ENCODE assay signal across 8 mouse cellular contexts in genomic region chr2:131527061-131527460, GRCm38 (mm10). TPM values are rescaled to one million over a fixed set of nuclear protein-coding genes. Genes with fewer than 3 reads are reported as not detected.
DNase-seq lines count a peak whose midpoint lies in the region; ATAC-seq and TF ChIP-seq lines count a peak whose summit lies in the region.

No protein-coding gene starts in this region.

- H3K36me3 ChIP-seq in intestine, embryonic 14.5 days (ENCODE audit: control insufficient read depth, insufficient read depth, low read length), result no peaks in the 10 kb centered on the region
- H3K36me3 ChIP-seq in intestine, embryonic 15.5 days, result no peaks in the 10 kb centered on the region
- no peaks in the 10 kb centered on the region for H3K36me3 ChIP-seq in liver, adult 2 months (ENCODE audit: control insufficient read depth, insufficient read depth, low read length)

- peak; percentile 54 for TF ChIP-seq CTCF in liver, adult 2 months (IDR thresholded peaks at IDR 0.05; ENCODE audit: low read depth, low read length)

- no peak overlapping the region for H3K4me3 ChIP-seq in intestine, embryonic 14.5 days (ENCODE audit: low read depth, low read length)
- no peak overlapping the region for H3K4me3 ChIP-seq in intestine, embryonic 15.5 days (replicated peaks)
- no peak overlapping the region for H3K4me3 ChIP-seq in liver, adult 2 months (ENCODE audit: insufficient read depth, low read depth, low read length)

- no peaks in the 10 kb centered on the region for H3K4me1 ChIP-seq in intestine, embryonic 14.5 days (replicated peaks; ENCODE audit: control insufficient read depth, insufficient read depth, low read length)
- H3K4me1 ChIP-seq in intestine, embryonic 15.5 days (replicated peaks), result no peaks in the 10 kb centered on the region
- H3K4me1 ChIP-seq in liver, adult 2 months (ENCODE audit: control insufficient read depth, insufficient read depth, low read length), result no peaks in the 10 kb centered on the region

- no peak overlapping the region for H3K27ac ChIP-seq in intestine, embryonic 14.5 days (ENCODE audit: low read depth)
- no peak overlapping the region for H3K27ac ChIP-seq in intestine, embryonic 15.5 days
- H3K27ac ChIP-seq in liver, adult 2 months (replicated peaks; ENCODE audit: insufficient read depth, low read depth, low read length), result no peak overlapping the region

- DNase-seq in intestine, embryonic 14.5 days (ENCODE audit: low spot score), result peak; percentile 58
- peak; percentile 72 for DNase-seq in A20 (ENCODE audit: low read depth, low spot score)
- DNase-seq in T-cell, adult 2 months (ENCODE audit: low spot score), result peak; percentile 34
- DNase-seq in liver, adult 2 months (ENCODE audit: extremely low read depth, low read depth, low spot score), result peak; percentile 25
- DNase-seq in urinary bladder, postnatal 25 days (ENCODE audit: low spot score), result no peak
- DNase-seq in ovary, postnatal 10 days (ENCODE audit: low spot score), result no peak
- DNase-seq in Muller cell, postnatal 12 days (ENCODE audit: inconsistent ontology term), result no peak

- no peak overlapping the region for H3K9ac ChIP-seq in intestine, embryonic 14.5 days (ENCODE audit: low read length)
- H3K9ac ChIP-seq in intestine, embryonic 15.5 days, result no peak overlapping the region
- no peak overlapping the region for H3K9ac ChIP-seq in liver, adult 2 months (ENCODE audit: low read depth, low read length)

- no peak for ATAC-seq in intestine, embryonic 14.5 days (replicated peaks; ENCODE audit: low FRiP score, low TSS enrichment, low read depth)
- no peak for ATAC-seq in intestine, embryonic 15.5 days

- H3K27me3 ChIP-seq in intestine, embryonic 14.5 days (replicated peaks; ENCODE audit: control insufficient read depth, insufficient read depth, low read length), result no peaks in the 10 kb centered on the region
- no peaks in the 10 kb centered on the region for H3K27me3 ChIP-seq in intestine, embryonic 15.5 days (replicated peaks)
- H3K27me3 ChIP-seq in liver, adult 2 months (ENCODE audit: control insufficient read depth, insufficient read depth, low read length), result no peaks in the 10 kb centered on the region

- 47% methylated on average over 3 of the region's 3 CpGs for WGBS in intestine, embryonic 14.5 days
- WGBS in intestine, embryonic 15.5 days, result 47% methylated on average over 3 of the region's 3 CpGs
- WGBS in liver, adult 2 months, result 46% methylated on average over 3 of the region's 3 CpGs

- H3K79me2 ChIP-seq in liver, adult 2 months (ENCODE audit: control insufficient read depth, insufficient read depth, low read length), result no peaks in the 10 kb centered on the region

- H3K9me3 ChIP-seq in intestine, embryonic 14.5 days (ENCODE audit: control insufficient read depth, low read length), result no peaks in the 10 kb centered on the region
- H3K9me3 ChIP-seq in intestine, embryonic 15.5 days, result no peaks in the 10 kb centered on the region

- no peak for TF ChIP-seq POLR2A in liver, adult 2 months (IDR thresholded peaks at IDR 0.05; ENCODE audit: extremely low read depth, insufficient read depth, low read length)

- no peak overlapping the region for H3K4me2 ChIP-seq in intestine, embryonic 14.5 days (ENCODE audit: low read length)
- H3K4me2 ChIP-seq in intestine, embryonic 15.5 days (replicated peaks), result no peak overlapping the region

RNA-seq across cellular contexts. Expression of gene Adra1d, which starts 35.0 kb away (rescaled TPM):
- 0.09 and 0.27 TPM in 2 replicates for polyA plus RNA-seq in intestine, embryonic 14.5 days (2014; fragmentation: Nextera tagmentation; extraction: Ambion mirVana)
- 0.45 and 0.56 TPM in 2 replicates for polyA plus RNA-seq in intestine, embryonic 15.5 days (2015; fragmentation: Nextera tagmentation; extraction: Ambion mirVana)
- total RNA-seq in liver, adult 2 months (2014; rRNA removed), result not detected in 2 replicates
- 0.17 and 0.22 TPM in 2 replicates for polyA plus RNA-seq in liver, adult 2 months (2012; rRNA removed)

RNA-seq across cellular contexts. Expression of gene Smox, which starts 35.8 kb away (rescaled TPM):
- 21.2 and 24.6 TPM in 2 replicates for polyA plus RNA-seq in intestine, embryonic 14.5 days (2014; fragmentation: Nextera tagmentation; extraction: Ambion mirVana)
- 23.3 and 24.0 TPM in 2 replicates for polyA plus RNA-seq in intestine, embryonic 15.5 days (2015; fragmentation: Nextera tagmentation; extraction: Ambion mirVana)
- 2.8 TPM in 2 replicates for total RNA-seq in liver, adult 2 months (2014; rRNA removed)
- 4.1 and 6.0 TPM in 2 replicates for polyA plus RNA-seq in liver, adult 2 months (2012; rRNA removed)

Comparison
In these comparisons a context has a peak if more than half of its experiments do, and no peak if none do; other contexts are left out.
1. DNase-seq: peak in intestine, embryonic 14.5 days (single experiment), A20 (single experiment), T-cell, adult 2 months (single experiment) and liver, adult 2 months (single experiment); none in urinary bladder, postnatal 25 days (single experiment), ovary, postnatal 10 days (single experiment) and Muller cell, postnatal 12 days (single experiment).